Mouse (Mus musculus) G1E (cell line): Measurements from ENCODE around the gene Lce1i. TPM values are rescaled to one million over a fixed set of nuclear protein-coding genes. Genes with fewer than 3 reads are reported as not detected.

Experiments
- ATAC-seq: 2 replicates; pipeline ENCODE4 v1.8.0; 2016; ENCODE audit warnings: mild to moderate bottlenecking; ENCODE audit not compliant: insufficient number of reproducible peaks, poor library complexity, low FRiP score, severe bottlenecking; ENCODE audit errors: extremely low read depth
- DNase-seq: peaks from one replicate; pipeline ENCODE4 v3.0.0; 2012; ENCODE audit warnings: low spot score
- H3K27me3 ChIP-seq: 2 replicates; pipeline ENCODE4 v1.6.1; 2012; ENCODE audit warnings: mild to moderate bottlenecking, low read length, inconsistent platforms; ENCODE audit not compliant: insufficient read depth
- H3K36me3 ChIP-seq: replicated peaks from 2 replicates; pipeline ENCODE3; 2012; ENCODE audit warnings: mild to moderate bottlenecking, inconsistent platforms
- H3K4me1 ChIP-seq: 2 replicates; pipeline ENCODE4 v1.6.1; 2012; ENCODE audit warnings: low read depth, low read length, inconsistent platforms, mixed read lengths; ENCODE audit not compliant: insufficient read depth
- H3K4me3 ChIP-seq: 2 replicates; pipeline ENCODE4 v1.5.1; 2012; ENCODE audit warnings: low read depth, mild to moderate bottlenecking, inconsistent platforms, low read length, moderate library complexity, mixed read lengths
- H3K9me3 ChIP-seq: replicated peaks from 2 replicates; pipeline ENCODE4 v1.6.1; 2012; ENCODE audit warnings: inconsistent platforms
- CTCF ChIP-seq: IDR thresholded peaks from 2 replicates; pipeline ENCODE4 v1.5.1; 2012; ENCODE audit warnings: low read depth, low read length, inconsistent platforms, mixed read lengths
- GATA1 ChIP-seq: IDR thresholded peaks from 2 replicates; pipeline ENCODE4 v1.6.1; 2012; ENCODE audit warnings: borderline replicate concordance, low read length, inconsistent platforms, mixed read lengths
- GATA2 ChIP-seq: IDR thresholded peaks from 2 replicates; pipeline ENCODE4 v1.6.1; 2012; ENCODE audit warnings: low read depth, low read length, inconsistent platforms, borderline replicate concordance
- POLR2AphosphoS5 ChIP-seq: IDR thresholded peaks from 2 replicates; pipeline ENCODE4 v1.6.1; 2012; ENCODE audit warnings: low read depth, low read length, inconsistent platforms; ENCODE audit not compliant: insufficient replicate concordance
- TAL1 ChIP-seq: conservative IDR thresholded peaks from 2 replicates; pipeline ENCODE4 v1.6.1; 2012; ENCODE audit warnings: low read depth, low read length, inconsistent platforms, mixed read lengths
- polyA plus RNA-seq: library from polyadenylated mRNA; stranded (reverse); fragments of >175 nt; gene quantifications from 2 replicates; pipeline ENCODE4 v1.2.3, GENCODE M21; 2012
- total RNA-seq, 2 experiments: library from RNA; stranded (forward) in 1 of 2; stranded (reverse) in 1 of 2; fragments of 200-1000 nt in 1 of 2; fragments of >200 nt in 1 of 2; fragmentation: Nextera tagmentation in 1 of 2; gene quantifications; 2 replicates each; pipeline ENCODE4 v1.2.3; 2014 to 2017

The Lce1i gene
- total and polyA plus RNA-seq, 3 experiments: not detected

DNA sequence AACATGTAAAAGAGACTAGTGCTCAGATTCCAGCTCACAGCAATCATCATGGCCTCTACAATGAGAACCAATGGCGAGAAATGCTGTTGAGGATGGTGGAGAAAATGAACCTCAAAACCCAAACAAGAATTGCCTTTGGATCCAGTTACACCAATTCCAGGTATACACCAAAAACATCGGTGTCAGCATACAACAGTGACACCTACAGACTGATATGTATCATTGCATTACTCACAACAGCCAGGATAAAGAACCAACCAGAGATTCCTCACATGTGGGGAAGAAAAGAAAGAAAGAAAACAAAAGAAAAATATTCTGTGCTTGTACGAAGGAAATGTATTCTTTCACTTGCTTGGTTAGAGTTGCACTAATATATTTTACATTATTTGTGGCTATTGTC, 7.1 kb downstream of the Lce1i start:
- Histone ChIP-seq H3K4me1 (no peaks in the 10 kb centered on the region), H3K4me3 (no peak overlapping the region), H3K27me3 (no peaks in the 10 kb centered on the region), H3K9me3 (no peaks in the 10 kb centered on the region; the same call in 1 of the 2 replicates), H3K36me3 (no peaks in the 10 kb centered on the region)
- DNase-seq: no peak
- ATAC-seq: no peak
- TF ChIP-seq CTCF: no peak
- TF ChIP-seq GATA2: no peak
- no peak for TF ChIP-seq TAL1
- TF ChIP-seq GATA1: no peak
- TF ChIP-seq POLR2AphosphoS5: no peak

DNA sequence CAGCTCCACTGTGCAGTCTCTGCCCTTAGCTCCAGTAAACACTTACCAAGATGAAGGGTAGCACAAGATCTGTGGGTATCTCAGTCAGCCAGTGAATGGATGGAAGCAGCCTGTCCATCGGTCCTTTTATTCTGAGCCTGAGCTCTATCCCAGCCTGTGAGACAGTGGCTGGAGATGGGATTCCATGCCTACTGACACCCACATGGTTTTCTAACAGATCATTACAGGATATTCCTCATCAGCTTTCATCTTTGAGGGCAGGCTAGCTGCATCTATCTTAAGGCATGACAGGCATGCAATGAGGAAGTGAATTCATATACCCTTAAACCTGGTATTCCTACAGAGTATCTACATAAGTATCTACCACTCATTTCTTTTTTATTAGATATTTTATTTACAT, 13.7 kb downstream of the Lce1i start, which contains the start of gene Lce1h:
TSS of gene Lce1h (minus strand) at position 101 of the 400 bp plus-strand sequence.
- TF ChIP-seq GATA1 (no peak), CTCF (no peak), POLR2AphosphoS5 (no peak), GATA2 (no peak), TAL1 (no peak)

DNA sequence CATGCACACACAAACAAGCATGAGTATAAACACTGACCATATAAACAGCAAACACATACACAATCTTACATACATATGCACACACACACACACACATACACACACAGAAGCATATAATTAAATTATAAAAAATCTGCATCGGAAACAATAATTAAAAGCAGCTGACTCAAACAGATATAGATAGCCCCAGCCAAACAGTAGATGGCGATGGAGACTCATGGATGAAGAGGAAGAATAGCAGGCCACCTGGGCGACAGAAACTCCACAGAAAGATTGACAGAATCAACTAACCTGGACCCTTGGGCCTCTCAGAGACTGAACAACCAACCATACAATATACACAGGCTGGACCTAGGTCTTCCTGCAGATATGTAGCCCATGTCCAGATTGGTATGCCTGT, 25.5 kb downstream of the Lce1i start:
- no peaks in the 10 kb centered on the region for H3K9me3 ChIP-seq
- no peak for ATAC-seq
- no peak for DNase-seq
- no peak overlapping the region for H3K4me3 ChIP-seq
- no peaks in the 10 kb centered on the region for H3K36me3 ChIP-seq
- TF ChIP-seq GATA2: no peak
- no peak for TF ChIP-seq POLR2AphosphoS5
- no peak for TF ChIP-seq GATA1
- no peak for TF ChIP-seq TAL1
- TF ChIP-seq CTCF: no peak
- no peaks in the 10 kb centered on the region for H3K4me1 ChIP-seq
- no peaks in the 10 kb centered on the region for H3K27me3 ChIP-seq

More for the DNA sequence above, 13.7 kb downstream of the Lce1i start, which contains the start of gene Lce1h:
- H3K4me1 ChIP-seq: no peaks in the 10 kb centered on the region
- ATAC-seq (no peak), DNase-seq (no peak)
- H3K36me3 ChIP-seq: no peaks in the 10 kb centered on the region
- H3K4me3 ChIP-seq: no peak within 1 kb of the TSS
- peaks cover 2% of the 10 kb centered on the region; the same call in 1 of the 2 replicates for H3K9me3 ChIP-seq
- no peaks in the 10 kb centered on the region for H3K27me3 ChIP-seq

DNA sequence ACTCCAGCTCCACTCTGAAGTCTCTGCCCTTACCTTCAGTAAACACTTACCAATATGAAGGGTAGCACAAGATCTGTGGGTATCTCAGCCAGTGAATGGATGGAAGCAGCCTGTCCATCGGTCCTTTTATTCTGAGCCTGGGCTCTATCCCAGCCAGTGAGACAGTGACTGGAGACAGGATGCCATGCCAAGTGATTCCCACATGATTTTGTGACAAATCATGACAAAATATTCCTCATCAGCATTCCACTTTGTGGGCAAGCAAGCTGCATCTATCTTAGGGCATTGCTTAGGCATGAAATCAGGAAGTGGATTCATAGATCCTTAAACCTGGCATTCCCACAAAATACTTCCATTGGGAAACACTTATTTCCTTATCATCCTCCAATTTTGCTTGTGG, 26.5 kb downstream of the Lce1i start, which contains the start of gene Lce1g:
TSS of gene Lce1g (minus strand) at position 101 of the 400 bp plus-strand sequence.
- Histone ChIP-seq H3K9me3 (no peaks in the 10 kb centered on the region), H3K27me3 (no peaks in the 10 kb centered on the region), H3K4me3 (no peak within 1 kb of the TSS), H3K4me1 (no peaks in the 10 kb centered on the region), H3K36me3 (no peaks in the 10 kb centered on the region)
- TF ChIP-seq POLR2AphosphoS5 (no peak), CTCF (no peak), TAL1 (no peak), GATA1 (no peak), GATA2 (no peak)
- ATAC-seq: no peak
- no peak for DNase-seq

DNA sequence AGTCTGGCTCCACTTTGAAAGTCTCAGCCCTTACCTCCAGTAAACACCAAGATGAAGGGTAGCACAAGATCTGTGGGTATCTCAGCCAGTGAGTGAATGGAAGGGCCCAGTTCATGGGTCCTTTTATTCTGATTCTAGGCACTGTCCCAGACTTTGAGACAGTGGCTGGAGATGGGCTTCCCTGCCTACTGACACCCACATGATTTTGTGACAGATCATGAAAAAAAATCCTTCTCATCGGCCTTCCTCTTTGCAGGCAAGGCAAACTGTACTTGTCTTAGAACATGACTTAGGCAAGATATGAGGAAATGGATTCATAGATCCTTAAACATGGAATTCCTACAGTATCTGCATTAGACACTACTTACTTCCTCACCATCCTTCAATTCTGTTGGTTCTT, 39.7 kb downstream of the Lce1i start, which contains the start of gene Gm38119:
TSS of gene Gm38119 (minus strand) at position 101 of the 400 bp plus-strand sequence.
- no peaks in the 10 kb centered on the region for H3K4me1 ChIP-seq
- no peaks in the 10 kb centered on the region for H3K36me3 ChIP-seq
- H3K9me3 ChIP-seq: no peaks in the 10 kb centered on the region
- TF ChIP-seq POLR2AphosphoS5: no peak
- no peak for TF ChIP-seq GATA2
- TF ChIP-seq CTCF: no peak
- TF ChIP-seq GATA1: no peak
- no peak for TF ChIP-seq TAL1
- no peak for DNase-seq
- no peak for ATAC-seq
- no peak within 1 kb of the TSS for H3K4me3 ChIP-seq
- no peaks in the 10 kb centered on the region for H3K27me3 ChIP-seq

Other genes starting within 250 kb of the Lce1i start
Only the 20 nearest of the 28 such genes appear.
- not detected in 2 replicates for gene 2210017I01Rik, start 171.4 kb downstream of the Lce1i start, total RNA-seq (2014; fragmentation: Nextera tagmentation)
- gene 2210017I01Rik, start 171.4 kb downstream of the Lce1i start, total RNA-seq (2017): not detected in 2 replicates
- gene 2210017I01Rik, start 171.4 kb downstream of the Lce1i start, polyA plus RNA-seq: not detected in 2 replicates
- gene Lce6a, start 157.2 kb downstream of the Lce1i start, total RNA-seq (2014; fragmentation: Nextera tagmentation): not detected in 2 replicates
- not detected in 2 replicates for gene Lce6a, start 157.2 kb downstream of the Lce1i start, total RNA-seq (2017)
- not detected in 2 replicates for gene Lce6a, start 157.2 kb downstream of the Lce1i start, polyA plus RNA-seq
- not detected in 2 replicates for gene Lce1a1, start 130.6 kb downstream of the Lce1i start, total RNA-seq (2014; fragmentation: Nextera tagmentation)
- gene Lce1a1, start 130.6 kb downstream of the Lce1i start, total RNA-seq (2017): 0.29 TPM in 1 of 2 replicates, not detected in the other
- not detected in 2 replicates for gene Lce1a1, start 130.6 kb downstream of the Lce1i start, polyA plus RNA-seq
- not detected in 2 replicates for gene Lce1b, start 122.0 kb downstream of the Lce1i start, total RNA-seq (2014; fragmentation: Nextera tagmentation)
- not detected in 2 replicates for gene Lce1b, start 122.0 kb downstream of the Lce1i start, total RNA-seq (2017)
- not detected in 2 replicates for gene Lce1b, start 122.0 kb downstream of the Lce1i start, polyA plus RNA-seq
- gene Lce1a2, start 108.6 kb downstream of the Lce1i start, total RNA-seq (2014; fragmentation: Nextera tagmentation): not detected in 2 replicates
- not detected in 2 replicates for gene Lce1a2, start 108.6 kb downstream of the Lce1i start, total RNA-seq (2017)
- not detected in 2 replicates for gene Lce1a2, start 108.6 kb downstream of the Lce1i start, polyA plus RNA-seq
- gene Lce1c, start 99.7 kb downstream of the Lce1i start, total RNA-seq (2014; fragmentation: Nextera tagmentation): not detected in 2 replicates
- gene Lce1c, start 99.7 kb downstream of the Lce1i start, total RNA-seq (2017): not detected in 2 replicates
- not detected in 2 replicates for gene Lce1c, start 99.7 kb downstream of the Lce1i start, polyA plus RNA-seq
- not detected in 2 replicates for gene Lce1d, start 91.7 kb downstream of the Lce1i start, total RNA-seq (2014; fragmentation: Nextera tagmentation)
- not detected in 2 replicates for gene Lce1d, start 91.7 kb downstream of the Lce1i start, total RNA-seq (2017)
- gene Lce1d, start 91.7 kb downstream of the Lce1i start, polyA plus RNA-seq: not detected in 2 replicates
- not detected in 2 replicates for gene Lce1e, start 69.8 kb downstream of the Lce1i start, total RNA-seq (2014; fragmentation: Nextera tagmentation)
- gene Lce1e, start 69.8 kb downstream of the Lce1i start, total RNA-seq (2017): not detected in 2 replicates
- not detected in 2 replicates for gene Lce1e, start 69.8 kb downstream of the Lce1i start, polyA plus RNA-seq
- gene Lce1f, start 58.5 kb downstream of the Lce1i start, total RNA-seq (2014; fragmentation: Nextera tagmentation): not detected in 2 replicates
- not detected in 2 replicates for gene Lce1f, start 58.5 kb downstream of the Lce1i start, total RNA-seq (2017)
- not detected in 2 replicates for gene Lce1f, start 58.5 kb downstream of the Lce1i start, polyA plus RNA-seq
- not detected in 2 replicates for gene Gm38119, start 39.8 kb downstream of the Lce1i start, total RNA-seq (2014; fragmentation: Nextera tagmentation)
- not detected in 2 replicates for gene Gm38119, start 39.8 kb downstream of the Lce1i start, total RNA-seq (2017)
- gene Gm38119, start 39.8 kb downstream of the Lce1i start, polyA plus RNA-seq: not detected in 2 replicates
- not detected in 2 replicates for gene Lce1g, start 26.6 kb downstream of the Lce1i start, total RNA-seq (2014; fragmentation: Nextera tagmentation)
- gene Lce1g, start 26.6 kb downstream of the Lce1i start, total RNA-seq (2017): not detected in 2 replicates
- gene Lce1g, start 26.6 kb downstream of the Lce1i start, polyA plus RNA-seq: not detected in 2 replicates
- not detected in 2 replicates for gene Lce1h, start 13.8 kb downstream of the Lce1i start, total RNA-seq (2014; fragmentation: Nextera tagmentation)
- not detected in 2 replicates for gene Lce1h, start 13.8 kb downstream of the Lce1i start, total RNA-seq (2017)
- not detected in 2 replicates for gene Lce1h, start 13.8 kb downstream of the Lce1i start, polyA plus RNA-seq
- gene Lce1j, start 11.6 kb upstream of the Lce1i start, total RNA-seq (2014; fragmentation: Nextera tagmentation): not detected in 2 replicates
- gene Lce1j, start 11.6 kb upstream of the Lce1i start, total RNA-seq (2017): not detected in 2 replicates
- gene Lce1j, start 11.6 kb upstream of the Lce1i start, polyA plus RNA-seq: not detected in 2 replicates
- gene Lce1k, start 29.0 kb upstream of the Lce1i start, total RNA-seq (2014; fragmentation: Nextera tagmentation): not detected in 2 replicates
- gene Lce1k, start 29.0 kb upstream of the Lce1i start, total RNA-seq (2017): not detected in 2 replicates
- gene Lce1k, start 29.0 kb upstream of the Lce1i start, polyA plus RNA-seq: not detected in 2 replicates
- not detected in 2 replicates for gene Kprp, start 48.3 kb upstream of the Lce1i start, total RNA-seq (2014; fragmentation: Nextera tagmentation)
- gene Kprp, start 48.3 kb upstream of the Lce1i start, total RNA-seq (2017): 0.05 and 0.06 TPM in 2 replicates
- gene Kprp, start 48.3 kb upstream of the Lce1i start, polyA plus RNA-seq: not detected in 2 replicates
- not detected in 2 replicates for gene Lce1l, start 72.4 kb upstream of the Lce1i start, total RNA-seq (2014; fragmentation: Nextera tagmentation)
- gene Lce1l, start 72.4 kb upstream of the Lce1i start, total RNA-seq (2017): not detected in 2 replicates
- not detected in 2 replicates for gene Lce1l, start 72.4 kb upstream of the Lce1i start, polyA plus RNA-seq
- not detected in 2 replicates for gene 2310050C09Rik, start 91.3 kb upstream of the Lce1i start, total RNA-seq (2014; fragmentation: Nextera tagmentation)
- not detected in 2 replicates for gene 2310050C09Rik, start 91.3 kb upstream of the Lce1i start, total RNA-seq (2017)
- not detected in 2 replicates for gene 2310050C09Rik, start 91.3 kb upstream of the Lce1i start, polyA plus RNA-seq
- not detected in 2 replicates for gene Lce3a, start 147.3 kb upstream of the Lce1i start, total RNA-seq (2014; fragmentation: Nextera tagmentation)
- not detected in 2 replicates for gene Lce3a, start 147.3 kb upstream of the Lce1i start, total RNA-seq (2017)
- not detected in 2 replicates for gene Lce3a, start 147.3 kb upstream of the Lce1i start, polyA plus RNA-seq
- not detected in 2 replicates for gene Lce3b, start 154.1 kb upstream of the Lce1i start, total RNA-seq (2014; fragmentation: Nextera tagmentation)
- gene Lce3b, start 154.1 kb upstream of the Lce1i start, total RNA-seq (2017): not detected in 2 replicates
- gene Lce3b, start 154.1 kb upstream of the Lce1i start, polyA plus RNA-seq: not detected in 2 replicates
- gene Lce3c, start 165.6 kb upstream of the Lce1i start, total RNA-seq (2014; fragmentation: Nextera tagmentation): not detected in 2 replicates
- gene Lce3c, start 165.6 kb upstream of the Lce1i start, total RNA-seq (2017): not detected in 2 replicates
- gene Lce3c, start 165.6 kb upstream of the Lce1i start, polyA plus RNA-seq: not detected in 2 replicates